Mouse (Mus musculus): Measurements from ENCODE around the gene Ppp4r3b.

GRCm38 (mm10) chr11:29239353-29239752, 66.7 kb downstream of the Ppp4r3b start:
- no peak for TF ChIP-seq CTCF (IDR thresholded peaks at IDR 0.05; ENCODE audit: borderline replicate concordance, control insufficient read depth, extremely low read depth, insufficient read depth, low read length, poor library complexity)
- TF ChIP-seq POLR2A (IDR thresholded peaks at IDR 0.05; ENCODE audit: control insufficient read depth, extremely low read depth, insufficient read depth, low read length, poor library complexity): no peak

Measured in thymus, adult 2 months (tissue).